Mouse (Mus musculus): ENCODE measurements at regions not wholly inside any gene's neighbourhood (a gene's known extent, or its start where the extent isn't known, plus 50 kb on each side); places are given as distances from the start of the nearest gene placed in this dataset.

DNA sequence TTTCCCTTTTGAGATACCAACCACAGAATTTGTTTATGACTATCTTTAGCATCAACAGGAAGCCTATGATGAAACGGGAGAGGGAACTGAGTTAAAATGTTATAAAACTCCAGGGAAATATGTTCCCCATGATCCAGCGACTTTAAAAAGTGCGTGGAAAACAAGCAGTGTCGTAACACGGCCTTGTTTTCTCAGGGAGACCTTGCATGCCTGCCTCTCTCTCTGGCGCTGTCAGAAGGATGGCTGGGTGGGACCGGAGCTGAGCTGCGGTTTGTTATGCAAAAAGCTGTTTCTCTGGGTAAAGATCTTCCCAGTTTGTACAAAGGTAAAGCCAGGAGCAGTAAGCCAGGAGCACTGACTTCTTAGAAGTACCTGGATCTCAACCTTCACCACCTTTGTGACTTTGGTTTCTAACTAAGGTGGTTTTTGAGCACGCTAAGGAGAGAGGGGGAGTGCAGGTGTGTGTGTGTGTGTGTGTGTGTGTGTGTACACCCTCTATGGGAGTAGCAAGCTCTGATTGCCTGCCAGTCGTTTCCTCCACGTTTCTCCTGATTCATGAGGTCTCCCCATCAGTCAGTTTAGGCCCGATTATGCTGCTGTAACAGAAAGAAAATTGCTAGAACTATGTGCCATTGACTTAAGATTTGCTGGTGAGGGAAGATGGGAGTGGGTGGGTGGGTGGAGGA, 107.3 kb upstream of the Rap1b start:
- TF ChIP-seq GATA1 (IDR thresholded peaks at IDR 0.05; ENCODE audit: low read length): no peak
- TF ChIP-seq TAL1 (IDR thresholded peaks at IDR 0.05; ENCODE audit: low read length): no peak

Measured in erythroblast, embryonic 14.5 days (primary cell).